Mouse (Mus musculus) kidney, embryonic 14.5 days (tissue): ENCODE measurements around the gene Btbd2. TPM values are rescaled to one million over a fixed set of nuclear protein-coding genes. Genes with fewer than 3 reads are reported as not detected.
A peak's percentile ranks its signal among the peaks of the same experiment; 100 is the strongest.

Experiments used
- ATAC-seq: fragments of 200-750 bp; cut with Nextera tagmentation; 2 replicates; pipeline ENCODE4 v1.8.0; 2017; ENCODE audit warnings: moderate number of reproducible peaks, mild to moderate bottlenecking, moderate TSS enrichment, moderate library complexity; ENCODE audit not compliant: low FRiP score, low TSS enrichment
- H3K27ac ChIP-seq: fragments of 300-500 bp; sonication (generic); 2 replicates; pipeline ENCODE4 v1.5.1; 2014; ENCODE audit warnings: low read depth, mild to moderate bottlenecking, low read length, moderate library complexity, mixed read lengths
- H3K27me3 ChIP-seq: fragments of 300-500 bp; sonication (generic); 2 replicates; pipeline ENCODE4 v1.6.1; 2014; ENCODE audit warnings: mild to moderate bottlenecking, low read length; ENCODE audit not compliant: control insufficient read depth, insufficient read depth
- H3K36me3 ChIP-seq: fragments of 300-500 bp; sonication (generic); 2 replicates; pipeline ENCODE4 v1.6.1; 2014; ENCODE audit warnings: low read length, mixed read lengths; ENCODE audit not compliant: control insufficient read depth, insufficient read depth
- H3K4me1 ChIP-seq: fragments of 300-500 bp; sonication (generic); 2 replicates; pipeline ENCODE4 v1.6.1; 2014; ENCODE audit warnings: low read length, mixed read lengths; ENCODE audit not compliant: control insufficient read depth, insufficient read depth
- H3K4me2 ChIP-seq: fragments of 300-500 bp; sonication (generic); replicated peaks from 2 replicates; pipeline ENCODE4 v1.6.1; 2014; ENCODE audit warnings: low read depth, mild to moderate bottlenecking, low read length
- H3K4me3 ChIP-seq: fragments of 300-500 bp; sonication (generic); 2 replicates; pipeline ENCODE4 v1.5.1; 2014; ENCODE audit warnings: mild to moderate bottlenecking, low read length
- H3K9ac ChIP-seq: fragments of 300-500 bp; sonication (generic); 2 replicates; pipeline ENCODE4 v1.6.1; 2014; ENCODE audit warnings: low read depth, mild to moderate bottlenecking, low read length, moderate library complexity
- H3K9me3 ChIP-seq: fragments of 300-500 bp; sonication (generic); 2 replicates; pipeline ENCODE4 v1.6.1; 2016; ENCODE audit warnings: low read length; ENCODE audit not compliant: control insufficient read depth
- WGBS: fragments of 180-500 bp; shearing (Covaris S2); extraction: QIAGEN DNeasy Blood & Tissue Kit; methylation state at CpG from one replicate; pipeline ENCODE4 v1.1.7; 2014; 5-methylcytosine and 5-hydroxymethylcytosine counted together
- polyA plus RNA-seq: library from polyadenylated mRNA; unstranded; fragments of >200 nt; fragmentation: Nextera tagmentation; extraction: Ambion mirVana; gene quantifications from 2 replicates; pipeline ENCODE4 v1.2.1, GENCODE M21; 2014

The Btbd2 gene
- polyA plus RNA-seq, 1 experiment from 2014 or later = 80.2 TPM

- Histone ChIP-seq H3K9ac (peak overlapping the region; percentile 52; the same call in 1 of the 2 replicates), H3K27ac (peak overlapping the region; percentile 95), H3K9me3 (no peaks in the 10 kb centered on the region), H3K4me3 (peak overlapping the region; percentile 74), H3K27me3 (no peaks in the 10 kb centered on the region), H3K4me2 (peak overlapping the region; percentile 82), H3K4me1 (peaks cover 30% of the 10 kb centered on the region), H3K36me3 (peaks cover 4% of the 10 kb centered on the region; the same call in 1 of the 2 replicates)
- peak; percentile 94 for ATAC-seq
- WGBS = under 1% methylated on average over 64 of the region's 64 CpGs
These were observed 34.8 kb downstream of the Btbd2 start for GRCm38 (mm10) chr10:80621940-80622660.

- Histone ChIP-seq H3K27ac (peak overlapping the region; percentile 95), H3K9ac (peak overlapping the region; percentile 52), H3K4me2 (peak overlapping the region; percentile 82), H3K4me1 (peaks cover 30% of the 10 kb centered on the region), H3K36me3 (peaks cover 4% of the 10 kb centered on the region; the same call in 1 of the 2 replicates), H3K9me3 (no peaks in the 10 kb centered on the region), H3K27me3 (no peaks in the 10 kb centered on the region), H3K4me3 (peak overlapping the region; percentile 74)
- no peak for ATAC-seq
- WGBS = 4% methylated on average over 9 of the region's 9 CpGs
These were observed 35.3 kb downstream of the Btbd2 start for GRCm38 (mm10) chr10:80621690-80621939.

GRCm38 (mm10) chr10:80620796-80621689 is 35.8 kb downstream of the Btbd2 start:
- peak overlapping the region; percentile 82 for H3K4me2 ChIP-seq
- peak overlapping the region; percentile 74 for H3K4me3 ChIP-seq
- H3K9ac ChIP-seq = peak overlapping the region; percentile 52
- H3K36me3 ChIP-seq = peaks cover 5% of the 10 kb centered on the region
- H3K4me1 ChIP-seq = peaks cover 26% of the 10 kb centered on the region
- H3K27ac ChIP-seq = peak overlapping the region; percentile 95
- WGBS = 43% methylated on average over 16 of the region's 16 CpGs
- no peak for ATAC-seq
- H3K9me3 ChIP-seq = no peaks in the 10 kb centered on the region
- H3K27me3 ChIP-seq = no peaks in the 10 kb centered on the region

- H3K4me2 ChIP-seq = no peak overlapping the region
These were observed 36.5 kb downstream of the Btbd2 start for GRCm38 (mm10) chr10:80620365-80620764.

GRCm38 (mm10) chr10:80619465-80620244 is 37.2 kb downstream of the Btbd2 start:
- H3K27me3 ChIP-seq = no peaks in the 10 kb centered on the region
- no peak overlapping the region for H3K4me3 ChIP-seq
- H3K4me2 ChIP-seq = no peak overlapping the region
- H3K9ac ChIP-seq = no peak overlapping the region
- peaks cover 14% of the 10 kb centered on the region for H3K36me3 ChIP-seq
- no peak overlapping the region for H3K27ac ChIP-seq
- WGBS = 27% methylated on average over 8 of the region's 8 CpGs
- no peaks in the 10 kb centered on the region for H3K9me3 ChIP-seq
- peaks cover 13% of the 10 kb centered on the region for H3K4me1 ChIP-seq
- no peak for ATAC-seq

More at GRCm38 (mm10) chr10:80620365-80620764, 36.5 kb downstream of the Btbd2 start:
- H3K9ac ChIP-seq = no peak overlapping the region
- no peak for ATAC-seq
- WGBS = 87% methylated on average over 9 of the region's 9 CpGs
- H3K9me3 ChIP-seq = no peaks in the 10 kb centered on the region
- no peak overlapping the region for H3K4me3 ChIP-seq
- H3K27ac ChIP-seq = no peak overlapping the region
- no peaks in the 10 kb centered on the region for H3K27me3 ChIP-seq
- peaks cover 7% of the 10 kb centered on the region for H3K36me3 ChIP-seq
- peaks cover 20% of the 10 kb centered on the region for H3K4me1 ChIP-seq

GRCm38 (mm10) chr10:80618181-80618580 is 38.7 kb downstream of the Btbd2 start:
- Histone ChIP-seq H3K4me1 (peaks cover 3% of the 10 kb centered on the region; the same call in 1 of the 2 replicates), H3K27ac (no peak overlapping the region), H3K9me3 (no peaks in the 10 kb centered on the region), H3K27me3 (no peaks in the 10 kb centered on the region), H3K9ac (no peak overlapping the region), H3K4me3 (no peak overlapping the region), H3K4me2 (no peak overlapping the region), H3K36me3 (peaks cover 27% of the 10 kb centered on the region)
- no peak for ATAC-seq
- WGBS = 60% methylated on average over 9 of the region's 9 CpGs

GRCm38 (mm10) chr10:80614351-80614750 is 42.5 kb downstream of the Btbd2 start:
- Histone ChIP-seq H3K27ac (no peak overlapping the region), H3K9ac (no peak overlapping the region), H3K36me3 (peaks cover 44% of the 10 kb centered on the region), H3K4me1 (no peaks in the 10 kb centered on the region), H3K4me2 (no peak overlapping the region), H3K9me3 (no peaks in the 10 kb centered on the region), H3K4me3 (no peak overlapping the region), H3K27me3 (no peaks in the 10 kb centered on the region)
- ATAC-seq = no peak
- WGBS = 89% methylated on average over 6 of the region's 6 CpGs

- no peaks in the 10 kb centered on the region for H3K9me3 ChIP-seq
- 91% methylated on average over 3 of the region's 3 CpGs for WGBS
- peaks cover 48% of the 10 kb centered on the region for H3K36me3 ChIP-seq
- no peak overlapping the region for H3K27ac ChIP-seq
- H3K4me2 ChIP-seq = no peak overlapping the region
- H3K4me3 ChIP-seq = no peak overlapping the region
- no peaks in the 10 kb centered on the region for H3K4me1 ChIP-seq
- H3K9ac ChIP-seq = no peak overlapping the region
- no peaks in the 10 kb centered on the region for H3K27me3 ChIP-seq
- ATAC-seq = no peak
These were observed 43.0 kb downstream of the Btbd2 start for GRCm38 (mm10) chr10:80613821-80614220.
